Mouse (Mus musculus): ENCODE results near the gene Card11.

DNA sequence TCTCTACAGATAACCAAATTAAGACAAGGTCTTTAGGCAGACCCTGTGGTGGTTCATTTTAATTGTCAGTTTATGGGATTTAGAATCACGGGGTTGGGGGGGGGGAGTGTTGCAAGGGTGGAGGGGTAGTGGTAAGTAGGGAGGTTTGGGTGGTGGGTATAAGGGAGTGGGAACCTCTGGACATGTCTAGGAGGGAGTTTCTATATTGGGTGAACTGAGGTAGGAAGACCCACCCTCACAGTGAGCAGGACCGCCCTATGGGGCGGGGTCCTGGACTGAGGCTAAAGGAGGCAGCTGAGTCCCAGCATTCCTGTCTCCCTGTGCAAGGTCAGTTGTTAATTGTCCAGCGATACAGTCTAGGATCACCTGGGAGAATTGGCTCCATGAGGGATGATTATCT is 42.0 kb upstream of the Card11 start:
- no peak for TF ChIP-seq CTCF (IDR thresholded peaks at IDR 0.05; ENCODE audit: extremely low read depth, insufficient read depth, insufficient read length, insufficient replicate concordance)
- no peak for TF ChIP-seq POLR2A (IDR thresholded peaks at IDR 0.05; ENCODE audit: low read depth, low read length)
